Mouse (Mus musculus): ENCODE data around the gene Tpst2. TPM values are rescaled to one million over a fixed set of nuclear protein-coding genes. Genes with fewer than 3 reads are reported as not detected.

Tpst2 gene
- polyA plus RNA-seq, 1 experiment = 243 TPM

DNA sequence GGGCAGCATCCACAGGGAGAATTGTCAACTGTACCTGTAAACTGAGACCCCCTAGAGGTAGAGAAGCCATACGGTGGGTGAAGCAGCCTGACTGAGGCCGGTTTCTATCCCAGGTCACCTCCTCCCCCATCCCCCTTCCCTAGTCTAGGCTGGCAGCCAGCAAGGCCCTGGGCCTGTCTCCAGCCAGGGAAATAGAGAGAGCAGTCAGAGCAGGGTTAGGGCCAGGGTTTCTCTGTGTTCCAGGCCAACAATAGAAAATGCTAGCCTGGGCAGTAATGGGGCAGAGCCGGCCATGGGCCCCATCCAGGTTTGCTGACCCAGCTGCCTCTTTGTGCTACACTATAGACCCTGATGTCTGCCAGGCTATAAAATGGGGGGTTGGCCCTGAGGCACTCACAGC, 21.1 kb upstream of the Tpst2 start, which contains the start of gene Crybb1:
TSS of gene Crybb1 (plus strand) at position 390 of the 400 bp plus-strand sequence.
- DNase-seq (ENCODE audit: low read depth) = no peak

GRCm38 (mm10) chr5:112256457-112256856, 20.0 kb upstream of the Tpst2 start:
- DNase-seq (ENCODE audit: low read depth) = no peak

DNA sequence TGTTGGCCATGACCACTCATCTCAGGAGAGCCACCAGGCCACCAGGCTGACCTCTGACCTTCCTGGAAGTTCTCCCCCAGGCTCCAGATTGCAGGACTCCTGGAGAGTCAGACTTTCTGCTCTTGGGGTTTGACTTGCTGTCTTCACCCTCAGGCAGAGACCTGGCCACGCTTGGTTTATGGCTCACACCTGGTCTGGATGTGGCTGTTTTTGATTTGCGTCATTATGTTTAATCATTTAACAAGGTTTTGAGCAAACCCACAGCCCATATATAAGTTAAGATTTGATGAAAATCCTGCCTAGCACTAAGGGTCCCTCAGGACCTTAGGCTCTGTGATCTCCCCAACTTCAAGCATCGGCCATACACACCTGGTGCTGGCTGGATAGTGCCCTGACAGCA, 18.6 kb upstream of the Tpst2 start:
- no peak for DNase-seq (ENCODE audit: low read depth)

DNA sequence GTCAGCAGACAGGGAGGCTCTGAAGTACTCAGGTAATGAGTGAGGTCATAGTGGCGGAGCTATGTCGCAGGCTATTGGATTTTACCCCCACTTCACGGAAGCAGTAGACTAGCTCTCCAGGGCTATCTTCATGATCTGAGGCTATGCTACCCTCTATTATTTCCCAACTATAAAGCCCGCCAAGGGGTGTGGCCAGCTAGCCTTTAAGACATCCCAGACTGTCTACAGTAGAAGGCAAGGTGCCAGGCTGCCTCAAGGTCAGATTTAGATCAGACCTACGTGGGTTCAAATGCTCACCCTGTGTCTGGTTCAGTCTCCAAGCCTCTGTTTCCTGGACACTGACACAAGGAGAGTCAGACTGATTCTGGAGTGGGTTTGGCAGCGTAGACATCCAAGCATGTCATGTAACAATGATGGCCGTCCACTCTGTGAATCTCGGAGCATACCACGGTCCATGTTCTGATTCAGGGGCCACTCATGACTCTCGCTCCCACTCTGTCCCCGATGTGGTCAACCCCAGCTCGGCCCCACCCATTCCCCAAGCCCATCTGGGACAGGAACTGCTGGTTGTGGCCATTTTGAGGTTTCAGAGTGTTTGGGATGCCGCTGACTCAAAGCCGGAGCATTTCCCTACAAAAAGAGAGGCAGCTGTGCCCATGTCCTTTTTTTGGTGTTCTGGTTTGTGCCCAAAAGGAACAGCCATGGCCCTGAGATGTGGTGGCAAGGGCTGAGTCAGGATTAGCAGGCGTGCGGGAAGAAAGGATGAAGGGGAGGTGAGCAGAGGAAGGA, 16.4 kb upstream of the Tpst2 start:
- no peak for DNase-seq (ENCODE audit: low read depth)

- DNase-seq (ENCODE audit: low read depth) = no peak
These were observed 15.7 kb upstream of the Tpst2 start for GRCm38 (mm10) chr5:112260818-112261217.

GRCm38 (mm10) chr5:112264099-112264498, 12.4 kb upstream of the Tpst2 start:
- no peak for DNase-seq (ENCODE audit: low read depth)

DNA sequence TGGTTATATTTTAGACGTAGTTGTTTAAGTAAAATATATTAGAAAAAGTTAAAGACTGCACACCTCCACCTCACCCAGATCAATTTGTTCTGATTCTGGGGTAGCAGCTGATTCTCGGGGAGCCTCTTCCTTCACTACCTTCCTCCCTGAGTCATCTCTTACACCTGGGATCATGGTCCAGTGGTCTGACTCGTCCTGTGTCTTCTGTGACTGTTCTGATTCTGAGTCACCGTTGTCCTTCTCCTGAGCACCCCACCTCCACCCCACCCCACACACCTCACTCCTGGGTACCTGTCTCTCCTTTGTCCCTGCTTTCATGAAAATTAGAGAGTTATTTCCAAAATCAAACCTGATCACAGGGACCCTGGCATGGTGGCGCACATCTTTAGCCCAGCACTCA, 11.4 kb upstream of the Tpst2 start:
- no peak for DNase-seq (ENCODE audit: low read depth)

- no peak for DNase-seq (ENCODE audit: low read depth)
These were observed 11.0 kb upstream of the Tpst2 start for GRCm38 (mm10) chr5:112265515-112265914.

- DNase-seq (ENCODE audit: low read depth) = no peak
These were observed 10.3 kb upstream of the Tpst2 start for GRCm38 (mm10) chr5:112266011-112266777.

DNA sequence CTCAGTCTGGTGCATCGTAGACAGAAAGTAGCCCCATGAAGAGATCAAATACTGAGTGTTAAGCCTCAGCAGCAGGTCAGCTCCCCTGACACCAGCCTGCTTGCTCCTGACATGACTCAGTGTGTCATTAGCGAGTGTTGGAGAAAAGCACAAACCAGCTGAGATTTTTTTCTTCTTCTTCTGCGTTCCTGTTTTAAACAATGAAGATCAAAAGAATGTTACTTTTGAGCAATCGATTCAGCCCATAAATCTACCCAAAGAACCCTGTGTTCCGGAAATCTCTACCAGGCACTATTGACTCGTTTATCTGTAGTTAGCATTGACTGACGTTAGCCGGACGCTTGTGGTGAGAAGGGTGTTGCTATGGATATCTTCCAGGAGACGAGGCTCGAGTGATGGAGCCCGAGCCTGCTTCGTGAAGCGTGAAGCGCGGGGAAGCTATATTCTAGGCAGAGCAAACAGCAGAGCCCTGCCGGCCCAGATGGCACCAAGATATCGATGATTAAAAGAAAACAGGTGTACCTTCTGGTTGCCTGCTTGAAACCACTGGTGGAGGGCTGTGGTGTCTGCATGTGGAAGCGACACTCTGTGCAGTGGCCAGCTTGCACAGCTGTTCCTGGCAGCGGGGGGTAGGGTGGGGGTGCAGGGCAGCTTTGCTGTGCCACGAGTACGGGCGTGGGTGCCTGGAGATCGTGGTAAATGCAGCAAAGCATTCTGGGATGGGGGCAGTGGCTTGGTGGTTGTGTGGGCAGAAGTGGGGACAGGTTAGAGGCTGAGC, 5.5 kb upstream of the Tpst2 start:
- DNase-seq (ENCODE audit: low read depth) = no peak

- DNase-seq (ENCODE audit: low read depth) = no peak
These were observed 3.6 kb upstream of the Tpst2 start for GRCm38 (mm10) chr5:112272934-112273333.

DNA sequence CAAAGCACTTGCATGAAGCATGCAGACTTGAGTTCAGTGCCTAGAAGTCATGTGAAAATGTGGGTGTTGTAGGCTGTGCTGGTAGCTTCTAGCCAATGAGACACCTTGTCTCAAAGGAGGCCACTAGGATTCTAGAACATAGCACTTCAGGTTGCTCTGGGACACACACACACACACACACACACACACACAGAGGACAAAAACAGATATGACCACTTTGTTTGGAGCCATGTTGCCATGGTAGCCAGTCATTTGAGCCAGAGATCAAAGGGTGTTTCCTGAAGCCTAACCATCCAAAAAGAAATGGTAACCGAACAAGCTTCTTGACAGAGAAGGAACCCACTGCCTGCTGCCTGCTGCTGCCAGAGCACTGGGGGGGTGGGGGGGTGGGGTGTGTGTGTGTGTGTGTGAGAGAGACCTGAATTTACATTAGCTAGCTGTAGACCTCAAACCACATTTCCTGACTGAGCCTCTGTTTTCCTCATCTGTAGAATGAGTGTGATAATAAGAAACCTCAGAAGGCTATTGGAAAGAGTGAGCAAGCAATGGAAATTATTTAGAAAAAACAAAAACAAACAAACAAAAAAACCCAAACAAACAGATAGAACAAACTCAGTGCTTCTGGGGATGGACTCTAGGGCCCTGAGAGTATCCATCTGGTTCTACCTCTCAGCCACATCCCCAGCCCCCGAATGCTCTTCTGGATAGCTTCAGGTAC, 2.6 kb upstream of the Tpst2 start:
- no peak for DNase-seq (ENCODE audit: low read depth)

DNA sequence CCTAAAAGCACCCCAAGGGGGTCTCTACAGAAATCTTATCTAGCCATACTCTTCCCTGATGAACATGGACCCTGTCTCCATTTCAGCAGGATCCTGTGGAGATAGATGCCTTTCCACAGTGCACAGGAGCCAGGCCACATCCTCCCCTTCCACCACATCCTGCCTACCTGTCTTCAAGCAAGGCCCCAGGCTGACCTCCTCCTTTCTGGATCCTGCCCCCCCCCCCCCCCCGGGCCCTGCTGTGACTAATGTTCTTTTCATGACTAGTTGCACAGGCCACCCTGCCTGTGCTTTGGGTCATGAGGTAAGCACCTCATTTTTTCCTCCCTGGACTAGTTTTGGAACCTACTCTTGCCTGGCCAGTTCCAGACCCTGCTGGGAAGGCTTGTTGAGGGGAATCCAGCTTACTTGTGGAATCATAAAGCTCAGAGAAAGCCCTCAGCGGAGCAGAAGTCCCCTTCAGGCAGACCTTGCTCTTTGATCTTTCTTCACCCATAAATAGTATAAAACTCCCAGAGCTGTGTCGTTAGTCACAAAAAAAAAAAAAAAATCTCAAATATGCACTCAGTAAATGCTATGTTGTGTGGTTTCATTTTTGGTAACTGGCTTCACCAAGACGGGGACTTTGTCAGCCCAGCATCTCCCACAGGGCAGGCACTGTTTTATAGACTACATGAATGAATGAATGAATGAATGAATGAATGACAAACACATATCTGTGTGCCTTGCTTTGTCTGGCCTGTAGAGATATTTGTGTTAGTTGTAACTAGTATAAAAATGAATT, 1.3 kb upstream of the Tpst2 start:
- DNase-seq (ENCODE audit: low read depth) = no peak

DNA sequence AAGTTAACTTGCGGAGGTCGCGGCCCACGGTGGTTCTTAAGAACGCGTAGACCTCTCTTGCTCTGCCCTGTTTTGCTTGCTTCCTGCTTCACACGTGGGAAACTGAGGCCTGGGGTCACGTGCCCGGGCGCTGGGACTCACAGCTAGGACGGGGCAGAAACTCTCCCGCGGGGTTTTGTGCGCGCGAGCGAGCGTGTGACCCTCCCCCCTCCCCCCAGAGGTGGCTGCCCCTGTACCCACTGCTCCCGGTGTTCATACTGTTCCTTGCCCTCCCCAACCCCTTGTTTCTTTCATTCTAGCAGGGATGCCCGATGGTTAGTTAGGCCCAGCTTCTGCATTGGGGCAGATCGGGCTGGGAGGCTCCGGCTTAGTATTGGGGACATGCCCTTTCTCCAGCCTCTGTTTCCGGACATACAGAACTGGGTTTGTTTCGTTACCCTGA, 437 bp downstream of the Tpst2 start:
- DNase-seq (ENCODE audit: low read depth) = no peak

DNA sequence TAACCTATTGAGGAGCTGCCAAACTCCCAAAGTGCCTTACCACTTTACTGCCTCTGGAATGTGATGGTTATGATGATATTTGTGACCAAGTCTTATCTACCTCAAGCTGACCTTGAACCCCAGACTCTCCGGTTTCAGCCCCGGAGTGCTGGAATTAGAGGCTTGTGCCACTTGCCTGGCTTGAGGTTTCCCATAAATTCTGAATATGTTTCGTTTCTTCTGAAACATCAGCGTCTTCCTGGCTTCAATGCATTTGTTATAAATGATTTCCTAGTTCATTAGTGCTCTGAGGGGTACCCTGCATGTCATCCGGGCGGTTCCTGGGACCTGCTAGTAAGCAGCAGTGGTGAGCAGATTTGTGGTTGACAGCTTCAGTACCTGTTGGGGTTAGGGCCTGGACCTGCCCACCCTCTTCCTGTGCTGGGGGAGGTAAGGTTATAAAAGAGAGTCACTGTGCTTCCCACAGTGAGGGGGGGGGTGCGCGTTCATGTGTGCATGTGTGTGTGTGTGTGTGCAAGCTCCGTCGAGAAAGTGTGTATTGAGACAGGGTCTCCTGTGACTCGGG, 1.5 kb downstream of the Tpst2 start:
- no peak for DNase-seq (ENCODE audit: low read depth)

DNA sequence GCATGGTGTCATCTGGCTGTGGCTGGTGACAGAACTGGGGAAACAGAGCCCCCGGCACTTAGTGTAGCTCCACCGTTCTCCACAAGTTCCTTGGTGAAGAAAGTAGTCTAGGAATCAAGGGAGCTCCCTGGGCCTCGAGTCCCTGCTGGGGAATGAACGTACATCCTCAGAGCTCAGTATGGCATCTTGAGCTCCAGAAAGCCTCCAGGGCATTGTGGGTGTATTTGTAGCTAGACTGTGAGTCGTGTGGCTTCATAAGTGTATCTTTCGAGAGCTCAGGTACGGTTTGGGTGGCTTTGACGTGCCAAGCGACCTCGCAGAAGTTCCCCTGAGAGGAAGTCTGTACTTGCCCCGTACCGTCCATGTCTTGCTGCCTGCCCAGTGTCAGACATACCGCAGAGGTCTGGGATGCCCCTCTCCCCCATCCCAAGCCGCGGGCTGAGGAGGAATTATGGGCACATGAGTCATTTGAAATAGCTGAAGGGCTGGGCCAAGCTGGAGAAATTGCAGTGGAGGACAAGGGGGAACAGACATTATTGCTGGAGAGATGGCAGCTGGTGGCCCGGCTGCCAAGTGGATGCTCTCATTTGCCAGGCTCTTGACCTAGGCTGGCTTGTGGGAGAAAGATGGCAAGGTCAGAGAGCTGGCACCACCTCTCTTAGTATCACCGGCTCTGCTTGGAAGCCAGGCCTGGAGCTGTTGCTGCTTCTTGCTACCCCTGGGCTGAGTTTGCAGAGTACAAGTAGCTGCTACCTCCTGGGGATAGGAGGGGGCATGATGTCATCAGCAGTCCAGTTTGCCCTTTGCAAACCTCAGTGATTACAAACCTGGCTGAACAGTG, 2.9 kb downstream of the Tpst2 start:
- no peak for DNase-seq (ENCODE audit: low read depth)

GRCm38 (mm10) chr5:112280151-112280550, 3.7 kb downstream of the Tpst2 start:
- no peak for DNase-seq (ENCODE audit: low read depth)

GRCm38 (mm10) chr5:112280863-112281660, 4.6 kb downstream of the Tpst2 start:
- DNase-seq (ENCODE audit: low read depth) = no peak

DNA sequence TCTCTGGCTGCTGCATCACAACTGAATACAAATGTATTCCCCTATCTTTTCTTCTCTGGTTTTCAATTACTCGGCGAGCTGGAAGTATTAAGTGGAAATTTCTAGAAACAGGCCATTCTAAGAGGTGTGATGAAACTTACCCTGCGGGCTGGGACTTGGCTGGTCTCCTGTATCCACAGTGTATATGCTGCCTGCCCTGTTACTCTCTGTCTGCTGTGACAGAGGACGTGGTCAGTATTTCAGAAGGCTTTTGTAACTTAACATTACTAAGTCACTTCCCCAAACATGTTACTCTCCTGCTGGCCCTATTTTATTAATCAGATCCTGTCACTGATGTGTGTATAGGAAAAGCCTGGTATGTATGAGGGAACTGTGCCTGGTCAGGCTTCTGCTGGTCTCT, 5.2 kb downstream of the Tpst2 start:
- DNase-seq (ENCODE audit: low read depth) = no peak
